Mouse (Mus musculus): Measurements from ENCODE around the gene Zmiz1. TPM values are rescaled to one million over a fixed set of nuclear protein-coding genes. Genes with fewer than 3 reads are reported as not detected.

Gene Zmiz1
- polyA plus RNA-seq, 1 experiment from 2014 or later = 9.1 TPM

- WGBS (ENCODE audit: insufficient replicate concordance) = 73% methylated on average over 3 of the region's 3 CpGs
Measured at GRCm38 (mm10) chr14:25499526-25499925, 40.5 kb downstream of the Zmiz1 start.

GRCm38 (mm10) chr14:25500511-25501120, 41.6 kb downstream of the Zmiz1 start:
- peaks cover 96% of the 10 kb centered on the region for H3K4me1 ChIP-seq

More at GRCm38 (mm10) chr14:25499526-25499925, 40.5 kb downstream of the Zmiz1 start:
- Histone ChIP-seq H3K9me3 (replicated peaks) (no peaks in the 10 kb centered on the region), H3K4me1 (peaks cover 97% of the 10 kb centered on the region), H3K4me2 (no peak overlapping the region), H3K27ac (no peak overlapping the region), H3K27me3 (replicated peaks) (no peaks in the 10 kb centered on the region), H3K4me3 (no peak overlapping the region), H3K9ac (no peak overlapping the region), H3K36me3 (peaks cover 19% of the 10 kb centered on the region)
- ATAC-seq = no peak

GRCm38 (mm10) chr14:25501481-25501880, 42.5 kb downstream of the Zmiz1 start:
- Histone ChIP-seq H3K27me3 (replicated peaks) (no peaks in the 10 kb centered on the region), H3K4me1 (peaks cover 89% of the 10 kb centered on the region), H3K9me3 (replicated peaks) (no peaks in the 10 kb centered on the region), H3K27ac (no peak overlapping the region), H3K4me3 (no peak overlapping the region), H3K9ac (no peak overlapping the region), H3K4me2 (no peak overlapping the region), H3K36me3 (peaks cover 37% of the 10 kb centered on the region)
- ATAC-seq = no peak
- WGBS (ENCODE audit: insufficient replicate concordance) = 87% methylated on average over 5 of the region's 5 CpGs

More at GRCm38 (mm10) chr14:25500511-25501120, 41.6 kb downstream of the Zmiz1 start:
- H3K36me3 ChIP-seq = peaks cover 30% of the 10 kb centered on the region
- no peak overlapping the region for H3K9ac ChIP-seq
- no peaks in the 10 kb centered on the region for H3K9me3 ChIP-seq (replicated peaks)
- H3K4me3 ChIP-seq = no peak overlapping the region
- no peaks in the 10 kb centered on the region for H3K27me3 ChIP-seq (replicated peaks)
- no peak overlapping the region for H3K27ac ChIP-seq
- H3K4me2 ChIP-seq = no peak overlapping the region
- ATAC-seq = peak; percentile 29; the same call in 1 of the 2 replicates
- WGBS (ENCODE audit: insufficient replicate concordance) = 39% methylated on average over 3 of the region's 3 CpGs

- H3K27me3 ChIP-seq (replicated peaks) = no peaks in the 10 kb centered on the region
- H3K36me3 ChIP-seq = peaks cover 40% of the 10 kb centered on the region
- no peak overlapping the region for H3K4me3 ChIP-seq
- H3K9ac ChIP-seq = no peak overlapping the region
- H3K4me2 ChIP-seq = no peak overlapping the region
- no peaks in the 10 kb centered on the region for H3K9me3 ChIP-seq (replicated peaks)
- WGBS (ENCODE audit: insufficient replicate concordance) = 66% methylated on average over 3 of the region's 3 CpGs
- peaks cover 80% of the 10 kb centered on the region for H3K4me1 ChIP-seq
- H3K27ac ChIP-seq = no peak overlapping the region
- no peak for ATAC-seq
Measured at GRCm38 (mm10) chr14:25502355-25502754, 43.4 kb downstream of the Zmiz1 start.

GRCm38 (mm10) chr14:25504241-25504640, 45.3 kb downstream of the Zmiz1 start:
- 53% methylated on average over 3 of the region's 3 CpGs for WGBS (ENCODE audit: insufficient replicate concordance)
- H3K36me3 ChIP-seq = peaks cover 46% of the 10 kb centered on the region
- H3K9me3 ChIP-seq (replicated peaks) = no peaks in the 10 kb centered on the region
- H3K4me2 ChIP-seq = no peak overlapping the region
- H3K27ac ChIP-seq = no peak overlapping the region
- ATAC-seq = no peak
- no peak overlapping the region for H3K9ac ChIP-seq
- no peak overlapping the region for H3K4me3 ChIP-seq
- H3K27me3 ChIP-seq (replicated peaks) = no peaks in the 10 kb centered on the region
- peaks cover 75% of the 10 kb centered on the region for H3K4me1 ChIP-seq

- H3K4me1 ChIP-seq = peaks cover 76% of the 10 kb centered on the region
- no peak overlapping the region for H3K9ac ChIP-seq
- peak overlapping the region; percentile 33 for H3K27ac ChIP-seq
Measured at GRCm38 (mm10) chr14:25505201-25505671, 46.3 kb downstream of the Zmiz1 start.

GRCm38 (mm10) chr14:25508111-25508756, 49.2 kb downstream of the Zmiz1 start:
- no peaks in the 10 kb centered on the region for H3K9me3 ChIP-seq (replicated peaks)
- H3K4me3 ChIP-seq = no peak overlapping the region
- no peaks in the 10 kb centered on the region for H3K27me3 ChIP-seq (replicated peaks)
- H3K36me3 ChIP-seq = peaks cover 39% of the 10 kb centered on the region
- WGBS (ENCODE audit: insufficient replicate concordance) = 78% methylated on average over 13 of the region's 13 CpGs
- no peak overlapping the region for H3K9ac ChIP-seq
- H3K27ac ChIP-seq = peak overlapping the region; percentile 8; the same call in 1 of the 2 replicates
- no peak overlapping the region for H3K4me2 ChIP-seq
- peaks cover 76% of the 10 kb centered on the region for H3K4me1 ChIP-seq
- ATAC-seq = no peak

More at GRCm38 (mm10) chr14:25505201-25505671, 46.3 kb downstream of the Zmiz1 start:
- Histone ChIP-seq H3K36me3 (peaks cover 46% of the 10 kb centered on the region), H3K4me3 (no peak overlapping the region), H3K4me2 (no peak overlapping the region), H3K27me3 (replicated peaks) (no peaks in the 10 kb centered on the region), H3K9me3 (replicated peaks) (no peaks in the 10 kb centered on the region)
- ATAC-seq = 0 out of 2 replicates have a peak, but pooled peaks have one; percentile 21
- WGBS (ENCODE audit: insufficient replicate concordance) = 51% methylated on average over 6 of the region's 6 CpGs

GRCm38 (mm10) chr14:25508757-25509139, 49.8 kb downstream of the Zmiz1 start:
- no peak for ATAC-seq
- Histone ChIP-seq H3K4me3 (no peak overlapping the region), H3K27ac (peak overlapping the region; percentile 8; the same call in 1 of the 2 replicates), H3K27me3 (replicated peaks) (no peaks in the 10 kb centered on the region), H3K9ac (no peak overlapping the region), H3K9me3 (replicated peaks) (no peaks in the 10 kb centered on the region), H3K4me2 (no peak overlapping the region), H3K4me1 (peaks cover 77% of the 10 kb centered on the region), H3K36me3 (peaks cover 34% of the 10 kb centered on the region)
- 68% methylated on average over 5 of the region's 5 CpGs for WGBS (ENCODE audit: insufficient replicate concordance)

GRCm38 (mm10) chr14:25509450-25510129, 50.6 kb downstream of the Zmiz1 start:
- Histone ChIP-seq H3K27ac (no peak overlapping the region), H3K9me3 (replicated peaks) (no peaks in the 10 kb centered on the region), H3K4me2 (no peak overlapping the region), H3K4me3 (no peak overlapping the region), H3K27me3 (replicated peaks) (no peaks in the 10 kb centered on the region), H3K4me1 (peaks cover 77% of the 10 kb centered on the region), H3K9ac (no peak overlapping the region), H3K36me3 (peaks cover 27% of the 10 kb centered on the region)
- whole genome bisulfite sequencing (ENCODE audit: insufficient replicate concordance) = 88% methylated on average over 20 of the region's 20 CpGs
- ATAC-seq = no peak

GRCm38 (mm10) chr14:25510362-25510761, 51.4 kb downstream of the Zmiz1 start:
- Histone ChIP-seq H3K27me3 (replicated peaks) (no peaks in the 10 kb centered on the region), H3K27ac (no peak overlapping the region), H3K36me3 (peaks cover 19% of the 10 kb centered on the region), H3K4me3 (no peak overlapping the region), H3K9me3 (replicated peaks) (no peaks in the 10 kb centered on the region), H3K9ac (no peak overlapping the region), H3K4me1 (peaks cover 78% of the 10 kb centered on the region), H3K4me2 (no peak overlapping the region)
- WGBS (ENCODE audit: insufficient replicate concordance) = 61% methylated on average over 3 of the region's 3 CpGs
- no peak for ATAC-seq

GRCm38 (mm10) chr14:25510987-25511386, 52.0 kb downstream of the Zmiz1 start:
- WGBS (ENCODE audit: insufficient replicate concordance) = 64% methylated on average over 7 of the region's 7 CpGs
- no peak overlapping the region for H3K4me2 ChIP-seq
- H3K4me1 ChIP-seq = peaks cover 80% of the 10 kb centered on the region
- ATAC-seq = no peak
- H3K9me3 ChIP-seq (replicated peaks) = no peaks in the 10 kb centered on the region
- H3K4me3 ChIP-seq = no peak overlapping the region
- no peaks in the 10 kb centered on the region for H3K27me3 ChIP-seq (replicated peaks)
- H3K27ac ChIP-seq = peak overlapping the region; percentile 38; the same call in 1 of the 2 replicates
- H3K36me3 ChIP-seq = peaks cover 14% of the 10 kb centered on the region
- no peak overlapping the region for H3K9ac ChIP-seq

GRCm38 (mm10) chr14:25511564-25511963, 52.6 kb downstream of the Zmiz1 start:
- Histone ChIP-seq H3K9ac (no peak overlapping the region), H3K9me3 (replicated peaks) (no peaks in the 10 kb centered on the region), H3K4me3 (no peak overlapping the region), H3K27me3 (replicated peaks) (no peaks in the 10 kb centered on the region), H3K4me2 (no peak overlapping the region), H3K36me3 (peaks cover 9% of the 10 kb centered on the region; the same call in 1 of the 2 replicates), H3K27ac (no peak overlapping the region), H3K4me1 (peaks cover 86% of the 10 kb centered on the region)
- 49% methylated on average over 3 of the region's 3 CpGs for WGBS (ENCODE audit: insufficient replicate concordance)
- no peak for ATAC-seq
